Mouse (Mus musculus) bone marrow, adult 2 months (tissue): ENCODE results near the gene Tmem45b.

Experiments
- CTCF ChIP-seq: fragments of 200-500 bp; IDR thresholded peaks from 2 replicates; pipeline ENCODE4 v1.5.1; 2011; ENCODE audit warnings: low read length, control low read depth; ENCODE audit not compliant: control insufficient read depth, insufficient read depth
- POLR2A ChIP-seq: fragments of 200-500 bp; IDR thresholded peaks from 2 replicates; pipeline ENCODE4 v1.6.1; 2011; ENCODE audit warnings: low read depth, mild to moderate bottlenecking, control low read depth, low read length, borderline replicate concordance; ENCODE audit not compliant: control insufficient read depth

GRCm38 (mm10) chr9:31405217-31405616, 59.0 kb downstream of the Tmem45b start:
- TF ChIP-seq CTCF (peak; percentile 84), POLR2A (no peak)
